Mouse (Mus musculus) myocyte (in vitro differentiated cells): ENCODE data around the gene Lipt2. TPM values are rescaled to one million over a fixed set of nuclear protein-coding genes. Genes with fewer than 3 reads are reported as not detected.

ENCODE experiments used
- H3K27me3 ChIP-seq: one replicate; pipeline ENCODE4 v1.6.1; 2011; ENCODE audit not compliant: control insufficient read depth, insufficient read depth, insufficient read length
- H3K36me3 ChIP-seq: one replicate; pipeline ENCODE4 v1.6.1; 2011; ENCODE audit not compliant: control insufficient read depth, insufficient read depth
- H3K4me2 ChIP-seq: one replicate; pipeline ENCODE4 v1.6.1; 2011; ENCODE audit warnings: low read depth, control low read depth
- H3K4me3 ChIP-seq: one replicate; pipeline ENCODE4 v1.5.1; 2011; ENCODE audit warnings: mild to moderate bottlenecking, control low read depth, moderate library complexity
- H3K79me2 ChIP-seq: one replicate; pipeline ENCODE4 v1.6.1; 2011; ENCODE audit not compliant: control insufficient read depth, insufficient read depth
- H3ac ChIP-seq: one replicate; pipeline ENCODE4 v1.6.1; 2011; ENCODE audit not compliant: control insufficient read depth, insufficient read length
- CEBPB ChIP-seq: IDR thresholded peaks from 2 replicates; pipeline ENCODE4 v1.6.1; 2011; ENCODE audit warnings: mild to moderate bottlenecking, moderate library complexity; ENCODE audit not compliant: poor library complexity, insufficient read depth, severe bottlenecking
- E2F4 ChIP-seq: IDR thresholded peaks from one replicate; pipeline ENCODE4 v1.6.1; 2011; ENCODE audit warnings: mild to moderate bottlenecking, control low read depth, moderate library complexity; ENCODE audit not compliant: insufficient read depth
- MAX ChIP-seq: IDR thresholded peaks from one replicate; pipeline ENCODE4 v1.6.1; 2011; ENCODE audit warnings: low read depth, mild to moderate bottlenecking, control low read depth
- MYOD1 ChIP-seq, 3 experiments: IDR thresholded peaks; one replicate each; pipeline ENCODE4 v1.6.1; 2011; ENCODE audit warnings: control low read depth in 2 of 3, low read depth in 2 of 3, mild to moderate bottlenecking in 2 of 3, moderate library complexity in 1 of 3; ENCODE audit not compliant: insufficient read length in 2 of 3, control insufficient read depth in 1 of 3
- MYOG ChIP-seq, 3 experiments: IDR thresholded peaks; one replicate each; pipeline ENCODE4 v1.6.1; 2011; ENCODE audit warnings: control low read depth in 2 of 3, low read depth in 2 of 3, mild to moderate bottlenecking in 2 of 3; ENCODE audit not compliant: insufficient read length in 2 of 3, control insufficient read depth in 1 of 3, insufficient read depth in 1 of 3
- POLR2A ChIP-seq: IDR thresholded peaks from one replicate; pipeline ENCODE4 v1.6.1; 2011; ENCODE audit warnings: low read depth, mild to moderate bottlenecking, control low read depth, moderate library complexity; ENCODE audit not compliant: insufficient read length
- POLR2AphosphoS2 ChIP-seq: IDR thresholded peaks from one replicate; pipeline ENCODE4 v1.6.1; 2011; ENCODE audit warnings: low read depth, control low read depth; ENCODE audit not compliant: insufficient read length
- REST ChIP-seq: IDR thresholded peaks from one replicate; pipeline ENCODE4 v1.6.1; 2011; ENCODE audit warnings: mild to moderate bottlenecking, control low read depth, moderate library complexity; ENCODE audit not compliant: insufficient read depth, insufficient read length
- SRF ChIP-seq: IDR thresholded peaks from one replicate; pipeline ENCODE4 v1.6.1; 2011; ENCODE audit warnings: low read depth; ENCODE audit not compliant: control insufficient read depth, insufficient read length
- TCF12 ChIP-seq: IDR thresholded peaks from one replicate; pipeline ENCODE4 v1.6.1; 2011; ENCODE audit warnings: mild to moderate bottlenecking, control low read depth; ENCODE audit not compliant: poor library complexity, insufficient read depth, severe bottlenecking
- TCF3 ChIP-seq: IDR thresholded peaks from one replicate; pipeline ENCODE4 v1.6.1; 2011; ENCODE audit warnings: low read depth, control low read depth; ENCODE audit not compliant: insufficient read length
- USF1 ChIP-seq: IDR thresholded peaks from one replicate; pipeline ENCODE4 v1.6.1; 2011; ENCODE audit warnings: low read depth, mild to moderate bottlenecking, control low read depth, moderate library complexity
- polyA plus RNA-seq: library from polyadenylated mRNA; unstranded; fragments of >200 nt; fragmentation: generic; extraction: Trizol; gene quantifications from one replicate; pipeline ENCODE4 v1.2.1, GENCODE M21; 2012; ENCODE audit warnings: missing spikeins

Lipt2 gene
- polyA plus RNA-seq, 1 experiment, result 3.1 TPM

DNA sequence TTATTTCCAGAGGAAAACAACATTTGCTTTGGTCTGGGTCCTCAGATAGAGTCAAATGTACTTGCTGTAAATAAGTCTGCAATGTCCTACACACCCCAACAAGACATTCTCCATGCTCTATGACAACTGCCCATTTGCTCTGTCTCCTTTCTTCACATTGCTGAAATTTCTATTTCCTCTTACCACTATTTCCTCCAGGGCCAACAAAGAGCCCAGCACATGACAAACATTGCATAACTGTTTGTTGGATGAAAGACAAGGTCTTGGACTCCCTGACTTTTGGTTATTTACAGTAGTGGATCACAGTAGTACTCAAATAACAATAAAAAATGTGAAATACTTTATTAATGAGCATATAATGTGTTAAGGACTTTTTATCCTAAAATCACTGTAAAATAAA is 48.8 kb downstream of the Lipt2 start:
- TF ChIP-seq CEBPB, result no peak
- TF ChIP-seq TCF12, result no peak
- TF ChIP-seq E2F4, result no peak
- no peak for TF ChIP-seq POLR2AphosphoS2
- TF ChIP-seq TCF3, result no peak
- TF ChIP-seq MAX, result no peak
- TF ChIP-seq USF1, result no peak
- no peak for TF ChIP-seq SRF
- no peak for TF ChIP-seq MYOD1 (IDR thresholded peaks at IDR 0.05; ENCODE audit: control insufficient read depth in 1 of 3, insufficient read length in 2 of 3, low read depth in 2 of 3)
- TF ChIP-seq MYOG (IDR thresholded peaks at IDR 0.05; ENCODE audit: control insufficient read depth in 1 of 3, insufficient read depth in 1 of 3, insufficient read length in 2 of 3, low read depth in 2 of 3), result no peak
- no peak for TF ChIP-seq REST
- no peak for TF ChIP-seq POLR2A
- H3K79me2 ChIP-seq, result no peaks in the 10 kb centered on the region
- peaks cover 12% of the 10 kb centered on the region for H3K27me3 ChIP-seq
- no peak overlapping the region for H3ac ChIP-seq
- no peaks in the 10 kb centered on the region for H3K36me3 ChIP-seq
- H3K4me3 ChIP-seq, result no peak overlapping the region
- H3K4me2 ChIP-seq, result no peak overlapping the region

Other genes with a start within 250 kb of the Lipt2 start
- gene Rnf169, start 178.8 kb upstream of the Lipt2 start, polyA plus RNA-seq, result 3.0 TPM
- gene Chrdl2, start 153.1 kb upstream of the Lipt2 start, polyA plus RNA-seq, result not detected
- gene Pold3, start 37.7 kb upstream of the Lipt2 start, polyA plus RNA-seq, result 7.4 TPM
- gene Kcne3, start 17.2 kb downstream of the Lipt2 start, polyA plus RNA-seq, result not detected
- gene Pgm2l1, start 68.1 kb downstream of the Lipt2 start, polyA plus RNA-seq, result 0.28 TPM
- 2.9 TPM for gene P4ha3, start 126.2 kb downstream of the Lipt2 start, polyA plus RNA-seq
- gene C2cd3, start 213.0 kb downstream of the Lipt2 start, polyA plus RNA-seq, result 6.0 TPM
- gene Ppme1, start 213.0 kb downstream of the Lipt2 start, polyA plus RNA-seq, result 46.8 TPM